Mouse (Mus musculus): ENCODE measurements around the gene Mettl17.
"Not testable (repeated sequence)": the region's sequence is repeated elsewhere in the genome, so short reads cannot be mapped to it uniquely, and the experiment has no call there.

The Mettl17 gene

GRCm38 (mm10) chr14:51896539-51897170, 12.0 kb downstream of the Mettl17 start:
- DNase-seq: no peak

GRCm38 (mm10) chr14:51899351-51899750, 14.7 kb downstream of the Mettl17 start:
- no peak for DNase-seq

GRCm38 (mm10) chr14:51902806-51903710, 18.4 kb downstream of the Mettl17 start:
- DNase-seq: peak; percentile 79

- DNase-seq: no peak
Measured at GRCm38 (mm10) chr14:51903782-51904181, 19.1 kb downstream of the Mettl17 start.

GRCm38 (mm10) chr14:51904706-51905105, 20.1 kb downstream of the Mettl17 start:
- DNase-seq: peak; percentile 26

DNA sequence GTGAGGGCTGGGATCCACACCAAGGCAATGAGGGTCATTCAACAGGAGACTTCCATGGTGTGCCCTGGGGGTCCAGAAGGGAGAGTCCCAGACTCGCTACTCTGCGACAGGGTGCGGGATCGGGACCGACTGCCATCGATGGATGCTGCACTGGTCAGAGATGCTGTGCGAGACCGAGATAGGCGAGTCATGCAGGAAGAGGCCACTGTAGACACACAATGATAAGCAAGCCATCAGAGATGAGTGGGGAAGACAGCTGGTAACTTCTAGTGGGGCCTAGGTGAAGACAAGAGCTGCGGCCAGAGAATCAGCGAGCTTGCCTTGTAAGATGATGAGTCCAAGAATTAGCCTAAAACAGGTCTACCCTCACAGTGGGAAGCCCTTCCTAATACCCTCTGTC, 21.5 kb downstream of the Mettl17 start:
- DNase-seq: no peak

DNA sequence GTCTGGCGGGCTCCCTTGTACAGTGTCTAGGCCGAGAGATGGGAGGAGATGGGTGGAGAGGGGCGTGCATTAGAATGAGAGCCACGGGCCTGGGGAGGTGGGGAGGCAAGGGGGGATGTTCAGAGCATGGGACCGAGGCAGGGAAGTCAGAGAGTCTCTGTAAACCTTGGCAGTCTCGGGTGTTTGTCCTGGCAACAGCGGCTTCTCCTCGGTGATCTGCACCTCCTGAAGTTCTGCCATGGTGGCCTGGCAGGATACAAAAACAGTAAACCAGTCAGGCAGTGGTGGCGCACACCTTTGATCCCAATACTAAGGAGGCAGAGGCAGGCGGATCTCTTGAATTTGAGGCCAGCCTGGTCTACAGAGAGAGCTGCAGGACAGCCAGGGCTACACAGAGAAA, 26.7 kb downstream of the Mettl17 start:
- no peak for DNase-seq

- no peak for DNase-seq
Measured at GRCm38 (mm10) chr14:51912391-51913061, 27.9 kb downstream of the Mettl17 start.

GRCm38 (mm10) chr14:51913062-51913959, 28.7 kb downstream of the Mettl17 start:
- peak; percentile 69 for DNase-seq

DNA sequence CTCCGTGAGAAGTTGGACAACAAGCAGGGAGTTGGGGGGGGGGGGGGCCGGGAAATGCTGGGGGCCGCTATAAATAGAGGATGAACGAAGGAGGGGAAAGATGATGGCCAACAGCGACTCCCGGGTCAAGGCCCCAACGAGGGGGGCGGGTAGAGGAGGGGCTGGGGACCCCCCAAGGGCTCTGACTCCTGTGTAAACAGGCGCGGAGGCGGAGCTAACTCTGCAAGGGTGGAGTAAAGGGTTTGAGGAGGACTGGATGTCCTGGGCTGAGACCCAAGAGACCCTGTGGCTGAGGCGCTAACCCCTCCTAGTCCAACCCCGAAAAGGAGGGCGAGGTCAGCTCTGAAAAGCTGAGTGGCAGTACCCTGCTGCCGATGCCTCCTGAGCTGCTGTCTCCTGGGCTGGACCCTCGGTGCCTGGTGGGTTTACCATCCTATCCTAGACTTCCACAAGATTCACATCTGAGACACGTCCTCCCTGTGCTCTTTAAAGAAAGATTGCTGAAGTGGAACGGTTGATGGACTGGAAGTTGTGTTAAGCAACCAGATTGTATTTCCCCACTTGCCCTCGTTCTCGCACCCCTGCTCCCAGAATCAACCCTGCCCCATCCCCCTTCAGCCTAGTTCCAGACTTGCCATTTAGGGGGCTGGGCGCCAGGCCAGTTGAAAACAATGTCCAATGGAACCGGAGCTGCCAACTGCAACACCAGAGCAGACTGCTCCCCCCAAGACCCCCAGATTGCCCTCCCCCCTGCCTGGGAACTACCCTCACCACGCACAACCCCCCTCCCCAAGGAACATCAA, 29.5 kb downstream of the Mettl17 start, which contains the start of gene Ndrg2:
Gene Ndrg2 (minus strand): TSS at position 199 of the 803 bp plus-strand sequence.
- DNase-seq: peak; percentile 65

GRCm38 (mm10) chr14:51915030-51915429, 30.4 kb downstream of the Mettl17 start:
- no peak for DNase-seq

- no peak for DNase-seq
Measured at GRCm38 (mm10) chr14:51916539-51916938, 31.9 kb downstream of the Mettl17 start.

- DNase-seq: no peak
Measured at GRCm38 (mm10) chr14:51918125-51918524, 33.5 kb downstream of the Mettl17 start, which contains the start of gene Tppp2. Tppp2 (plus strand) TSS chr14:51918425.

DNA sequence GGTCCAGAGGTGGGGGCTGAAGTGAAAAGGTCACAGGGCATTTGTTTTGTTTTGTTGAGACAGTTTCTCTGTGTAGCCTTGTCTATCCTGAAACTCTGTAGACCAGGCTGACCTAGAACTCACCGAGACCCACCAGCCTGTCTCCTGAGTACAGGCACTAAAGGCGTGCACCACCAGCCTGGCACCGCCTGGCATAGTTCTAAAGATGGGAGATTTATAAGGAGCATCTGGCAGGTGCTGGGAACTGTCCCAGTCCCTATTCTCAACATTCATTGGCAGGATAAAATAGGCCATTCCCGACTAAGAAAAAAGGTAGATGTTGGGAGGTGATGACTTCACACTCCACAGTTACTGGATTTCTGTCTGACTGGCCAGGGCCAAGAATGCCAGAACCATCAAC, 34.3 kb downstream of the Mettl17 start:
- no peak for DNase-seq

DNA sequence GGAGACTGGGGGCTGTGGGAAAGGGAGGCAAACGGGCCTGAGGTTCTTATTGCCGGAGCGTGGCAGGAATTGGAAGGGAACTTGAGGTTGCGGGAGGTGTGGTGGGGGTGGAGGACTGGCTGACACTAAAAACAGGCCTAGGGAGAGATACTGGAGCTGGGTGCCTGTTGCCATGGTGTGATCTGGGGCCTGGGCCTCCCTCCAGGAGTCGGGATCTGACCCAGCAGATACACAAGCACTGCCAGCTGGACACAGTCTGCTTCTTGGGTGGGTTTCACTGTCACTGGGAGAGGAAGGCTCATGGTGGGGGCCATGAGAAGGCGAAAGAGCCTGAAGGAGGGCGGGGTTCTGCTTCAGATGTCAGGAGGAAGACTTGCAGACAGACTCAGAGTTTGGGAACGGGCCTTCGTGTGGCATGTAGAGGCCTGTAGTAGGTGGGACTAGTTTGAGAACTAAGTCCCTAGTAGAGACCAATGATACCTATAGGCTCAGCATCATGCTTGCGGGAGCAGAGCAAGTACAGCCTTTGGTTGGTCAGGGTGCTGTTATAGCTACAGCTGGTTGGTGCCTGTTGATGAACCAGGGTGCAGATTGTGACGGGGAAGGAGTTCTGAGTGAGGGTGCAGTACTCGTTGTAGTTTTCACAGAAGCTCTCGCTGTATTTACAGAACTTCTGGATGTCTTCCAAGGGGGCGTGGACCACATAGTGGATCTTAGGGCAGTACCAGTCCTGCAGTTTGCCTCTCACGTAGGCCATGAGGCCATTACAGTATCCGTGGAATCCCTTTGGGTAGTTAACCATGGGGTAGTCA, 37.3 kb downstream of the Mettl17 start:
- DNase-seq: no peak

- no peak for DNase-seq
Measured at GRCm38 (mm10) chr14:51922571-51922865, 37.9 kb downstream of the Mettl17 start, which contains the start of gene Rnase13. Rnase13 (minus strand) TSS chr14:51922773.

DNA sequence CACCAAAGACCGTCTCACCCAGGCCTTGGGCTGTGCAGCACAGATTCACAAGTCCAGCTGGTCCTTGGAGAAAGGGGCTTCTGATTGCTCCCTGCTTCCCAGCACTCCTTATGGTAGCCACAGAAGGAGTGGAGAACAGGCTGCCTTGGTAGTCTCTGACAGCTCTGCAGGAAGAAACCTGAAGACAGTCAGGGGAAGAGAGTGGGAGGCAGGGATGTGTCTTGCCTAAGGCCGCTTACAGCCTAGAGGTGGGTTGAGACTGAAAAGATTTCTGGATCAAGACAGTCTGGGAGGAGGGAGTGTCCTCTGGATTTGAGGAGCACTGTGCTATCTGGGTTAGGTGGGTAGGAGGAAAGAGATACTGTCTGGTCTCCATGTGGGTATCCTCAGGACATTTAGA, 38.3 kb downstream of the Mettl17 start:
- DNase-seq: no peak

GRCm38 (mm10) chr14:51923492-51923891, 38.9 kb downstream of the Mettl17 start:
- no peak for DNase-seq

DNA sequence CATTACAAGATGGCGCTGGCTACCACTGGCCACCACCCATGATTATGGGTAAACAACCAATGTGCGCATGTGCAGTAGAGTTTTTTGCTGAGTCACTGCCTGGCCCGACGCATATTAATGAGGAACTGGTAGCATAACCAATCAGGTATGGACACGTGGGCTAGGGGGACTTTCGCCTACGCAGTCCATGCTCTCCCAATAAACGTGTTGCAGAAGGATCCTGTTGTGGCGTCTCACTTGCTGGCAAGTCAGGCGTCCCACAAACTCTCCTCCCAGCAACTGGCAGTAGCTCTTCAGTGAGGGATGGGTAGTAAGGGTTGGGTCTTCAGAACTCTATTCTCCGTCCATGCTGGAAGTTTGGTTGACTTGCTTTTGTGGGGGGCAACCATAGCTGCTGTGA, 42.3 kb downstream of the Mettl17 start:
- not testable (repeated sequence) for DNase-seq

- no peak for DNase-seq
Measured at GRCm38 (mm10) chr14:51929309-51929943, 44.8 kb downstream of the Mettl17 start.

Data from embryo, embryonic 11 days (tissue).